12 mouse cellular contexts compared by ENCODE assay signal in the genomic region with DNA sequence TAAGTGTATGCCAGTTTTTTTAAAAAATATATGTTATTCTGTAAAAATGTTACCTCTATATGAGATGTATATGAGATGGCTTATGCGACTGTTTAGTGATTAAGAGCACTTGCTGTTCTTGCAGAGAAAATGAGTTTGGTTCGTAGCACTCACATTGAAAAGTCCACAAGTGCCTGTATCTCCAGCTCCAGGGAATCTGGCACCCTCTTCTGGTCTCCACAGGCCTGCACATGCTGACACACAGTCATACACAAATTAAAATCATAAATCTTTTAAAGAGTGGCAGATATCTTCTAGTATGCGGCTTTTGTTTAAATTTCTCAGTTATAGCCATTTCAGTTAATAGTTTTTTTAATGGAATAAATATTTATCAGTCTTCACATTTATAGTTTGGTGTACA. TPM values are rescaled to one million over a fixed set of nuclear protein-coding genes. Genes with fewer than 3 reads are reported as not detected.
A peak's percentile ranks its signal among the peaks of the same experiment; 100 is the strongest.
DNase-seq lines count a peak whose midpoint lies in the region; ATAC-seq and TF ChIP-seq lines count a peak whose summit lies in the region.
"Had no signal": no experiment of that assay in that cellular context is flagged by ENCODE, and none has a peak within 500 bp of the region (broad histone marks: within the 10 kb centered on the region; RNA-seq: fewer than 3 reads in every experiment).

No protein-coding gene starts in this region.

- H3K36me3 ChIP-seq in hindbrain, postnatal 0 days (ENCODE audit: insufficient read depth, low read length), result no peaks in the 10 kb centered on the region
- H3K36me3 ChIP-seq in hindbrain, embryonic 16.5 days (ENCODE audit: control insufficient read depth, insufficient read depth, low read length), result no peaks in the 10 kb centered on the region
- H3K36me3 ChIP-seq in hindbrain, embryonic 13.5 days, result no peaks in the 10 kb centered on the region
- H3K36me3 ChIP-seq: midbrain, embryonic 15.5 days had no signal

- no peaks in the 10 kb centered on the region for H3K9me3 ChIP-seq in hindbrain, postnatal 0 days (ENCODE audit: low read length)
- no peaks in the 10 kb centered on the region for H3K9me3 ChIP-seq in hindbrain, embryonic 16.5 days (ENCODE audit: control insufficient read depth, low read length)
- H3K9me3 ChIP-seq in hindbrain, embryonic 13.5 days, result no peaks in the 10 kb centered on the region
- H3K9me3 ChIP-seq: G1E; midbrain, embryonic 15.5 days had no signal

- TF ChIP-seq POLR2A in lung, adult 2 months (IDR thresholded peaks at IDR 0.05; ENCODE audit: borderline replicate concordance, extremely low read depth, low read depth, low read length), result no peak

- whole genome bisulfite sequencing in hindbrain, postnatal 0 days, result 82% methylated on average over 3 of the region's 3 CpGs
- 81% methylated on average over 3 of the region's 3 CpGs for WGBS in hindbrain, embryonic 16.5 days
- WGBS in lung, adult 2 months, result 82% methylated on average over 3 of the region's 3 CpGs
- 87% methylated on average over 3 of the region's 3 CpGs for WGBS in hindbrain, embryonic 13.5 days

- H3K27me3 ChIP-seq in hindbrain, postnatal 0 days (ENCODE audit: insufficient read depth, low read length), result no peaks in the 10 kb centered on the region
- no peaks in the 10 kb centered on the region for H3K27me3 ChIP-seq in hindbrain, embryonic 16.5 days (replicated peaks; ENCODE audit: control insufficient read depth, insufficient read depth, low read length)
- no peaks in the 10 kb centered on the region for H3K27me3 ChIP-seq in hindbrain, embryonic 13.5 days
- H3K27me3 ChIP-seq: midbrain, embryonic 15.5 days had no signal

- no peaks in the 10 kb centered on the region for H3K4me1 ChIP-seq in hindbrain, postnatal 0 days (ENCODE audit: insufficient read depth, low read length)
- no peaks in the 10 kb centered on the region for H3K4me1 ChIP-seq in hindbrain, embryonic 16.5 days (ENCODE audit: control insufficient read depth, insufficient read depth, low read depth, low read length)
- H3K4me1 ChIP-seq in lung, adult 2 months (ENCODE audit: control insufficient read depth, insufficient read depth, low read length), result no peaks in the 10 kb centered on the region
- no peaks in the 10 kb centered on the region for H3K4me1 ChIP-seq in hindbrain, embryonic 13.5 days (replicated peaks)
- H3K4me1 ChIP-seq: midbrain, embryonic 15.5 days had no signal

- no peak for ATAC-seq in hindbrain, postnatal 0 days
- no peak for ATAC-seq in hindbrain, embryonic 16.5 days
- ATAC-seq in hindbrain, embryonic 13.5 days (ENCODE audit: low FRiP score), result no peak
- ATAC-seq: inflammation-experienced regulatory T-cells, adult 6 months; midbrain, embryonic 15.5 days had no signal

- no peak overlapping the region for H3K27ac ChIP-seq in hindbrain, postnatal 0 days
- H3K27ac ChIP-seq in hindbrain, embryonic 16.5 days (ENCODE audit: low read depth, low read length), result no peak overlapping the region
- H3K27ac ChIP-seq in hindbrain, embryonic 13.5 days, result no peak overlapping the region
- H3K27ac ChIP-seq: midbrain, embryonic 15.5 days had no signal

- H3K4me2 ChIP-seq in hindbrain, postnatal 0 days (ENCODE audit: low read depth, low read length), result no peak overlapping the region
- H3K4me2 ChIP-seq in hindbrain, embryonic 16.5 days (ENCODE audit: low read length), result no peak overlapping the region
- no peak overlapping the region for H3K4me2 ChIP-seq in hindbrain, embryonic 13.5 days
- H3K4me2 ChIP-seq: midbrain, embryonic 15.5 days had no signal

- no peak overlapping the region for H3K9ac ChIP-seq in hindbrain, postnatal 0 days (replicated peaks; ENCODE audit: low read length)
- no peak overlapping the region for H3K9ac ChIP-seq in hindbrain, embryonic 16.5 days (ENCODE audit: low read depth, low read length)
- H3K9ac ChIP-seq in hindbrain, embryonic 13.5 days, result no peak overlapping the region
- H3K9ac ChIP-seq: midbrain, embryonic 15.5 days had no signal

- H3K4me3 ChIP-seq in hindbrain, postnatal 0 days (ENCODE audit: low read length), result no peak overlapping the region
- H3K4me3 ChIP-seq in hindbrain, embryonic 16.5 days (ENCODE audit: low read length), result no peak overlapping the region
- no peak overlapping the region for H3K4me3 ChIP-seq in lung, adult 2 months (replicated peaks; ENCODE audit: extremely low read depth, low read depth, low read length)
- no peak overlapping the region for H3K4me3 ChIP-seq in hindbrain, embryonic 13.5 days
- H3K4me3 ChIP-seq: midbrain, embryonic 15.5 days had no signal

- peak; percentile 10 for DNase-seq in hindbrain, postnatal 0 days (ENCODE audit: low spot score)
- DNase-seq in lung, adult 2 months, result no peak
- DNase-seq in lung, postnatal 4 days, result no peak
- DNase-seq in adipocyte (ENCODE audit: low spot score), result peak; percentile 12
- peak; percentile 21 for DNase-seq in retina, embryonic 14.5 days (ENCODE audit: low spot score)
- DNase-seq: adrenal gland, adult 8-10 months; cerebellum, adult 9-10 months had no signal

- peak; percentile 50 for TF ChIP-seq CTCF in hindbrain, postnatal 0 days (IDR thresholded peaks at IDR 0.05; ENCODE audit: low read depth)
- TF ChIP-seq CTCF in lung, adult 2 months (IDR thresholded peaks at IDR 0.05; ENCODE audit: insufficient read depth, low read length), result 0 out of 2 replicates have a peak, but pooled peaks have one; percentile 18

RNA-seq across cellular contexts. Expression of a gene that starts 40.9 kb away (rescaled TPM):
- 85.8 and 89.4 TPM in 2 replicates for total RNA-seq in hindbrain, postnatal 0 days (2014; rRNA removed)
- polyA plus RNA-seq in hindbrain, postnatal 0 days (2015; fragmentation: Nextera tagmentation; extraction: Ambion mirVana), result 90.5 and 91.1 TPM in 2 replicates
- polyA plus RNA-seq in hindbrain, embryonic 16.5 days (2015; fragmentation: Nextera tagmentation; extraction: Ambion mirVana), result 118 and 120 TPM in 2 replicates
- polyA plus RNA-seq in lung, adult 2 months (2012; rRNA removed), result 10.7 and 16.1 TPM in 2 replicates
- 111 TPM in 2 replicates for polyA plus RNA-seq in hindbrain, embryonic 13.5 days (2015; fragmentation: Nextera tagmentation; extraction: Ambion mirVana)

Comparison
In these comparisons a context has a peak if more than half of its experiments do, and no peak if none do; other contexts are left out.
1. DNase-seq: peak in hindbrain, postnatal 0 days (single experiment), adipocyte (single experiment) and retina, embryonic 14.5 days (single experiment); none in lung, adult 2 months (single experiment) and lung, postnatal 4 days (0 of 2).